Mouse (Mus musculus): ENCODE data around the gene Plscr3.

Gene Plscr3

DNA sequence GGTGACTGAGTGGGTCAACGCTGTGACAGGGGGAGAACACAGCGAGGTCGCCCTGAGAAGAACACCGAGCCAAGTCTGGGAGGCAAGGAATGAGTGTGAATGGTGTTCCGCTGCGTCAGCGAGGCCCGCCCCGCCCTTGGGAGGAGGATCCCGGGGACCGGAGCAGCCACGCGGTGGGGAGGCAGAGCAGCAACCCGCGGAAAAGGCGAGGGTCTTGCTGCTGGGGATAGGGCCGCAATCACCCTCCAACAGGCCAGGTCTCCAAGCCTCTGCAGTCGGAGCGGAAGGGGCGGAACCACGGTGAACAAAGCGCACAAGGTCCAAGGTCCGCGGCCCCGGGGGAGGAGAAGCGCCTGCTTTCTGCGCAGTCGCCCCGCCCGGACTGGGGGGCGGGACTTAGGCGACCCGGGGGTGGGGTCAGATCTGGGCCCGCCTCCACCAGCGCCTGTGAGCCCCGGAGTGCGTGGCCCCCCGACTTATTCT, at the start of gene Plscr3:
Gene Plscr3 (plus strand): TSS at position 179 of the 483 bp plus-strand sequence.
- peak; percentile 95 to 97 for DNase-seq

DNA sequence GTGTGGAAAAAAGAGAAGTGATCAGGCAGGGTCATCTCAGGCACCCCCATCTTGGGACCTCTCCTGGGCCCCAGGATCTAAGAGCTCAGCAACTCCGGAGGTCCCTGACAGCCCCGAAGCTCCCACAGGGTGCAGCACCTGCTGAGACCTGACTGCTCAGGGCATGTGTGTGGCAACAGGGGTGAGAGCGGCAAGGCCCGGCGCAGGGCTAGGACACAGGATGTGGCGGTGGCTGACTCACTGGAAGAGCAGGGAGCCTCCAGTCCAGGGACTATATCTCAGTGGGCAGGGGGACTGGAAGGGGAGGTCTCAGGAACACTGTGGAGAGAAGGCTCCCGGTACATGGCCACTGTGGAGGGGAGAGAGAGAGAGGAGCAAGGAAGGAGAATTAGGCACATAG, 48.3 kb upstream of the Plscr3 start:
- no peak for DNase-seq

DNA sequence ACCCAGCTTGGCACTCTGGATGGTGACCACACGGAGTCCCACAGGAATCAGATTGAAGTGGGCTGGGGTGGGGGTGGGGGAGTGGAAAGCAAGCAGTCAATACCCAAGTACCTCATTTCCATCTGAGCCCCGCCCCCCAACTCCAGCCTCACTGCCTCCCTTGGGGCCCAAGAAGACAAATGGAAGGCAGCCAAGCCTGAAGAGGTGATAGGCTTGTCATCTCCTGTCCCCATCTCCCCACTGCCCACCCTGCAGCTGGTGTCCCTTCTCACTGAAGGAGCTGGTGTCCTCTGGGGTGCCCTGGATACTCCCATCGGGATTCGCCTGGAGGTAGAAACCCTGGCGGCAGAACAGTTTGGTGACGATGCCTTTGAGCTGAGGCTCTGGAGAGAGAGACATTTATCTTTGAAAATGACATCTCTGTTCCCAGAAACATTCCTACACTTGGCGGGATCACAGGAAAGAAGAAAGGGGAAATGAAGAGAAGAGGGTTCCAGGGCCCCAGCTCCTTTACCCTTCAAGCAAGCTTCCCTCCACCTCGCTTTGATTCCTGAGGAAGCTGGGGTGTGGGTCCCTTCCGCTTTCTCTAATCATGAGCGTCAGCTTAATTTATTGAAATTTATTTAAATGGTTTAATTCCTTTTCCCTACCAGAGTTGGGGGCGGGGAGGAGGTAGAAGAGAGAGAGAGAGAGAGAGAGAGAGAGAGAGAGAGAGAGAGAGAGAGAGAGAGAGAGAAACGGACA, 46.6 kb upstream of the Plscr3 start:
- peak in 1 of 2 experiments; percentile 48 for DNase-seq

DNA sequence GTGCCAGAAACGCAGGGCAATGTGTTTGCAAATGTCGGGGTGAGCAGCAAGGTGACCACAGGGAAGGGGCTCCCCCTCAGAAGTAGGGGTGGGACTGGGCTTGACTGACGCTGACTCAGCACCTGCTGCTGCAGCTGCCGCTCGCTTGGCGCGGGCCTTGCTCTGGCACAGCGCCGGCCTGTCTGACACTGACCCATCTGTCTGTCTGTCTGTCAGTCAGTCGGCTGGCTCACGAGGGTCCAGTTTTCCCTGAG, 46.1 kb upstream of the Plscr3 start:
- DNase-seq, result peak; percentile 43 to 64

DNA sequence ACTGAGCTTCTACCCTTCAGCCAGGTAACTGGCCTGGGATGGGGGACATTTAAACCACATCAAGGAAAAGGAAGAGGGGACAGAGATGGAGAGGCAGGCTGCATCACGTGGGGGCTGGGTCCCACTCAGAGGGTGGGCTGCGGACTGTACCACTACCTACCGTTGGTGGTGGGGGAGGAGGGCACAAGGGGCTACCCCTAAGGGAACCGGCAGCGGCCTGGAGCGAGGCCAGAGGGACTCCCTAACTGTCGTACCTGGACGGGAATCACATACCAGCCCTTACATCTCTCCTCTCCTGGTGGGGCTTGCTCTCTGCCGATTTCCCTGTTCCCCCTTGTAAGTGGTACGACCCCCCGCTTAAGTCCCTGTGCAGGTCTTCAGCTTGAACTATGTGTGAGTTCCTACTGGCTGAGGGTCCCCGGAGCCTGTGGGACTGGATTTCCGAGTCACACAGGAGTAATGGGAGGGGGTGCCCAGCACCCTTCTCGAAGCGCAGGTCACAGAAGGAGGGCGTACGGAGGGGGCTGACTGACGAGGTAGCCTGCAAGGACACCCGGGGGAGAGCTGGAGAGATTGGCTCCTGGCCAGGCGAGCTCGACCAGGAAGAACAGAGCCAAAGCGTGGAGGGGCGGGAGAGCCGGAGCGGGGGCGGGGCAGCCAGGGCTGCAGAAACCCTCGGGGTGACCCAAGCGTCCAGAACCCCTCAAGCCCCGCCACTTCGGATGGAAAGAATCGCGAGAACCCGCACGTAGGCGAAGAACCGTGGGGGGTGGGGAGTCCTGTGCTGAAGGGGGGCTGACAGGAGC, 45.6 kb upstream of the Plscr3 start:
- peak; percentile 86 to 91 for DNase-seq

DNA sequence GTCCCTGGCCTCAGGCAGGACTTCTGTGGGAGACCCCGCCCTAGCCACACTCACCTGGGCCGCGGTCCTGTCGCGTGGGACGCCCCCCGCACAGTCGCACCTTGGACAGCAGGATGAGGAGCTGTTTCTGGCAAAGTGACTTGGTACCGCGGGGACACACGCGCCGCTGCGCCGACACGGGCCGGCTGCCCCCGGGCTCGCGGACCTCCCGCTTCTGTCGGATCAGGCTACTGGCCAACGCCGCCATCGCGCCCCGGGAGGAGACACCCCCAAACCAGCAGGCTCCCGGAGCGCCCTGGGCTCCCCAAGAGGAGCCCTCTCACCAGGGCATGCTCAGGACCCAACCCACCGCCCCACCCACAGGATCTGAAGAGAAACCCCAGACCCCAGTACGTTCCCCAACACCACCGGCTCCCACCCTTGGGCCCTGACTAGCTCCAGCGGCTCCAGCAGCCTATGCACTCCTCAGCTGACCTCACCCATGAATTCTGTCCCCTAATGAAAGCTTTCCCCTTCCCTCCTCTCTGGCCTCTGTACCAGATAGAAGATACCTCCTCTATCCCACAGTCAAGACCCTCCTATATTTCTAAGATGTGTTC, 44.7 kb upstream of the Plscr3 start, which contains the start of gene Fgf11:
Gene Fgf11 (minus strand): TSS at position 479 of the 599 bp plus-strand sequence.
- peak; percentile 28 to 52 for DNase-seq

DNA sequence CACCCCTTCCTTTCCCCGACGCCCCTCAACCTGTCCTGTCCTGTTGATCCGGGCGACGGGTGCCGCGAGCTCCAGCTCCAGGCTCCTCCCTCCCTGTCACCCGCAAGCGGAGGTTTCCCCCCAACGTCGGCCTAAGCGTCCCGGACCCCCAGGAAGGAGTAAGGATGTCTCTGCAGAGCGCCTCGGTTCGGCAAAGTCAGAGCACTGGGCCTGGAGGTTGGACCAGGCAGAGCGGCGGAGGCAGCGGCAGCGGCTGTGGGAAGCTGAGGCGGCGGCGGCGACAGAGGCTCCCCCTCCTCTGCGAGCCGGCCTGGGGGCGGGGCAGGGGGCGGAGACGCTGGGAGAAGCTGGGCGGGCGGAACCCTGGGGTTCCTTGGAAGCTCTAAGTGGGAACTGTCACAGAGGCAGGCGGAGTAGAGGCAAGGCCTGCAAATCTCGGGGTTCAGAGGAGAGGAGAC, 43.5 kb upstream of the Plscr3 start:
- peak; percentile 91 to 93 for DNase-seq

DNA sequence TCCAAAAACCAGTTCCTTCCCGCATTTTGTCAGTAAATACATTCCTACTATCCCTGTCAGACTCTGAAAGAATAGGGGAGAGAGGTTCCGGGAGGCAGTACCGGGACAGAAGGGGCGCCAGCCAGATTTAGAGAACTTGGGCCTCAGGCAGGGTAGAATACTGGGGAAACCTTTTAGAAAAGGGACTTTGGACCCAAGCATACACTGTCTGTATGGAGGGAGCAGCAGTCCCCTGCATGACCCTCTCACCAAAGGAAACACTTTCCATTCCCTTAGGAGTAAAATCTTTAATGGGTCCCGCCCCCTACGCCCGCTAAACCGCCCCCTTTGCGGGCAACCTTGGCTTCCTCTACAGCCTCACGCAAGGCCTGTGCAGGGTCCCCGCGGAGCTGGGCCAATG, 42.8 kb upstream of the Plscr3 start:
- DNase-seq, result no peak

DNA sequence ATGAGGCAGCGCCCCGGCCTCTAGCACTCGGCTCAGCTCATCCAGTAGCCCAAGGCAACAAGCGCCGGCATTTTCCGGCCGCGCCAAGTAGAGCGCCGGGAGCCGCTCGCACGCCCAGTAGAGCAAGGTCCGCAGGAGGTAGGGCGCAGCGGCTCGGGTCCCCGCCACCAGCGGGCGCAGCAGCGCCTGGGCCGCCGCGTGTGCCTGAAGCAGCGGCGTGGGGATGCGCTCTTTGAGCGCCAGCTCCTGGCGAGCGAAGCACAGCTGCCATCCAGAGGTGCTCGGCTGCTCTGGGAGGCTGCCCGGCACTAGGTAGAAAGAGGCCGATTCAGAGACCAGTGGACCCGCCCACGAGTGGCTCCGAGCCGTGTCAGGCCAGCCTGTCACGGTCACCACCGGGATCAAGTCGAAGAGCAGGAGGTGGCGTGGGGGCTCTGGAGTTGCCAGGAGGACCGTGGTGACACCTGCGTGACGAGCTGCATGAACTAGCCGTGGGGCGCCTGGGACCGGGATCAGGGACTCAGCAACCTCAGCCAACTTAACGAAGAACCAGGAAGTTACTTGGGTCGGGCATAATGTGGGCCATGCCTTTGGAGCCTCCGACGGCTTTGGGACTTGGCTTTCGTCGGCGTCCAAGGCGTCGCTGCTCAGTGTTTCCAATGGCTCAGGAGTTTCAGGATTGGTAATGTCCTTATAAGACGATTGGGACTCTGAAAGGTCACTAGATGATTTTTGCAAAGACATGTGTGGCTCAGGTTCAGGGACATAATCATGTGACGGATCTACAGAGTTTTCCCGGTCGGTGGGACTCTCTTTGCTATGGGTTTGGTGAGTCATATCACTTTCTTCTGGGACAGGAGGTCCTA, 42.2 kb upstream of the Plscr3 start:
- peak; percentile 83 to 90 for DNase-seq

DNA sequence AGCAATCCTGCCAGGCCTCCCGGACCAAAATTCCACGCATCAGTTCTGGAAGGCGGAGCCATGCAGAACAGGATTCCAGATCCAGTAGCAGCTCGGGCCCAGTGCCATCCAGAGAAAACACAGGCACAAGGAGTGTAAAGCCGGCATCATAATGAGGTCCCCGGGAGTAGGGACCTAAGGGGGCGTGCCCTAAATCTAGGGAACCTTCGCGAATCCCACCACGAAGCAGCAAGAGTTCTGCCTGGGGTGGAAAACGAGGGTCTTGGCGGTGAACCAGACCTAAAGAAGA, 41.6 kb upstream of the Plscr3 start:
- DNase-seq, result peak; percentile 37 to 60

DNA sequence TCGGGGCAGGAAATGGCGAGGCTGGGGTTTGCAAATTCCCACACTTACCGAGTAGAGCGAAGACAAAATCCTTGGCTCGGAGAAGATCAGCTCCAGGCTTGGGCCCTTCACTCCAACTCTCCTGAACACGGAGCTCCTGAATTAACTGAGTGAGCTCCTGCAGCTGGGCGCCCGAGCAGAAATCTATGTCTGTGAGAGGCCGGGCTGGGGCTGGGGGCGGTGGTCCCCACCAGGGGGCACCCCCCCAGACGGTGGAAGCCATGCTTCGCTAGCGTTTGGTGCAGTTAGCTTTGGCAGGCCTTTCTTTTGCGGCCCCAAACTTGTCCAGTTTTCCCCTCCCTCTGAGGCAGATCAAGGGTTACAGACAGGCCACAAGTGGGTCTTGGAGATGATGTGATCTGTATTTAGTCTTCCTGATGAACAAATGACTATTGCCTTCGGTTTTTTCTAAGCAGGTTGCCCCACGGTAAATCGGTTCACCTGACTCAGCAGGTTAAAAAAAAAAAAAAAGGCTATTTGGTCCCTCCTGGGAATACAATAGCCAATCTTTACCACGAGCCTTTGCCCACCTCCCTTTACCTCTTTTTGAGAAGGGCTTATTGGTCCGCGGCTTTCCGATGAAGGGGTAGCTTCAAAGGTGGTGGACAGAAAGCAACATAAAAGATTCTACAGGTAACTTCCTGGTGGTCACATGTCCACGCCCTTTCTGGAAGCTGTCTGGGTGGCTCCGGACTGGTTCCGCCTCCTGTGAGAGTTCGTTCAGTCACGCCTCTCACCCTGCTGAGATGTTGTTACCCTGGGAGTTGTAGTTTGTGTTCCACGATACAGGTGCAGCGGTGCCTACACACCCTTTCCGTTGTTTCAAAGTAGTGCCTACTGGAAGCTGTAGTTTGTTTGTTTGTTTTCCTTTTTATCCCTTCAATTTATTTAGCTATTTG, 40.9 kb upstream of the Plscr3 start, which contains the start of gene Tmem102:
Gene Tmem102 (minus strand): TSS at position 653 of the 938 bp plus-strand sequence.
- peak; percentile 65 to 77 for DNase-seq

DNA sequence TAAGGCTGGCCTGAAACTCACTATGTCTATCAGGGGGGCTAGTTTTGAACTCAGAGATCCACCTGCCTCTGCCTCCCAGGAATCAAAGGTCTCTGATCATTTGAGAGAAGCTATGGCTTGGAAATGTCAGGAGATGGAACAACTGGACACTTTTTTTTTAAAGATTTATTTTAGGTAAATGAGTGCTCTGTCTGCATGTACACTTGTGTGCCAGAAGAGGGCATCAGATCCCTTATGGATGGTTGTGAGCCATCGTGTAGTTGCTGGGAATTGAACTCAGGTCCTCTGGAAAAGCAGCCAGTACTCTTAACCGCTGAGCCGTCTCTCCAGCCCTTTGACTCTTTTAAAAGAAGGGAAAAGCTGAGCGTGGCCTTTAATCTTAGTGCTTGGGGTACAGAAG, 39.8 kb upstream of the Plscr3 start:
- DNase-seq, result no peak

DNA sequence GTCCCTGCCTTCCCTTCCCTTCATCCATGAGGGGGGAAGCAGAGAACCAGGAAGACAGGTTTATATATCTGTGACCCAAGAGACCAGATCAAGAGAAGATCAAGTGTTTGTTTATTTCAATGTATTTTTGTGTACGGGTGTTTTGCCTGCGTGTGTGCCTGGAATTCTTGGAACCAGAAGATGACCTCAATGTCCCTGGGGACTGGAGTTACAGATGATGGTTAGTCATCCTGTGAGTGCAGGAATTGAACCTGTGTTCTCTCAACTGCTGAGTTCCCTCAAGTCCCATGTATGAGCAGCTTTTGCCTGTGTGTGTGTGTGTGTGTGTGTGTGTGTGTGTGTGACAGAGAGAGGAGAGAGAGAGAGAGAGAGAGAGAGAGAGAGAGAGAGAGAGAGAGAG, 38.5 kb upstream of the Plscr3 start:
- no peak for DNase-seq

DNA sequence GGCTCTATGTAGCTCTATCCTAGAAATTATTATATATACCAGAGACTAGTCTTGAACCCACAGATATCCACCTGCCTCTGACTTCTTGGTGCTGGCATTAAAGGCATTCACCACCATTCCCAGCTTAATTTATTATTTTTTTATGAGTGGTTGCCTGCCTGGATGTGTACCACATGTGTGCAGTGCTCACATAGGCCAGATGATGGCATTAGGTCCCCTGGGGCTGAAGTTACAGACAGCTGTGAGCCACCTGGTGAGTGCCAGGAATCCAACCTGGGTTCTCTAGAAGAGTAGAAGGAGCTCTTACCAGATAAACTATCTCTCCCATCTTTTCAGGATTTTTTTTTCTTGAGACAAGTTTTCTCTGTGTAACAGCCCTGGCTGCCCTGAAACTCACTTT, 35.9 kb upstream of the Plscr3 start:
- no peak for DNase-seq

DNA sequence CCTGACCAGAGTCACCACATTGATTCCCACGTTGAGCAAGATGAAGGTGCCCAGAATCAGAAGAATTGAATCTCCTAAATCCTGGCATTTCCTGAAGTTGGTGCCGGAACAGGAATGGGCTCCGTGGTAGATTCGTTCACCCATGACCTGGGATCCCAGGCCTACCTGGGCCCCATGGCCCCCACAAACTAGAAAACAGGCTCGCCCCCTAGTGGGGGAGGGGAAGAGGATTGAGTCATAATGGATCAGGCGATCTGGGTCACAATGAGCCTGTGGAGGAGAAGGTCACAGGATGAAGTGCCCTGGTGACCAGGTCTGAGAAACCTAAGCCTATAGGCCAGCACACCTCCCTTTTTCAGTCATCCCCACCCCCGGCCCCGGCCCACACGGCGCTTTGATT, 31.0 kb upstream of the Plscr3 start, which contains the start of gene Gm39566:
Gene Gm39566 (minus strand): TSS at position 144 of the 400 bp plus-strand sequence.
- DNase-seq, result no peak

DNA sequence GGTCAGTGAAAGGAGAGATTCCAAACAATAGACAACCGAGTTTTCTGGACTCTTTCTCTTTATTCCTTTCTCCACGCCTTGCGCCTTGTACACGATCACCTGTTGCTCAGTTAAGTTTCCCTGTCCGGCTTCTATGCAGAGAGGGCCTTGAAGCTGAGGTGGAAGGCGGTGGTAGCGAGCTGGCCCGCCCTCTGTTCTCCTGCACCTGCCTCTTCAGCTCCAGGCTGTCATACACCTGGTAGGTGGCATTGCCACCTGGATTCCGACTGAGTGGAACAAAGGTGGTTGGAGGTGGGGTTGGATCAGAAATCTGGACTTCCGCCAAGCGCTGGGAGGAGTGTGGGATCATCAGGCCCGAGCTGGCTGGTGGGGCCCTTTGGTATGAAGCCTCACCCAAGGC, 29.7 kb upstream of the Plscr3 start:
- DNase-seq, result no peak

DNA sequence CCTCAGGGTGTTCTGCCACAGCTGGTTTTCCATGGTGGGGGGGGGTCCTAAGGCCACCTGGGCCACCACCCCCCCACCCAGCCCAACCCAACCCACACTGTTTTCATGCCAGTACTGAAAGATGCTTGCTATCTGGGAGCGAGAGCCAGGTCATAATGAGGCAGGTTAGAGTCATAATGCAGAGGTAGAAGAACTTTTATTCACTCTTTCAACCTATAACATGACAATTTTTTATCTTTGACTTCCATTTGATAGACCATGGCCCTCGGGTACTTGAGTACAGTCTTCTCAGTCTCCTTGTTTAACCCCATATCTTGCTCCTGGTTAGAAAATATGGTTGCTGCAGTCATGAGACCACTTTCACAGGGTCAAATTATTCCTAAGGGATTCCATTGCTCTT, 27.8 kb upstream of the Plscr3 start, which contains the start of gene Spem2:
Gene Spem2 (minus strand): TSS at position 101 of the 400 bp plus-strand sequence.
- no peak for DNase-seq

DNA sequence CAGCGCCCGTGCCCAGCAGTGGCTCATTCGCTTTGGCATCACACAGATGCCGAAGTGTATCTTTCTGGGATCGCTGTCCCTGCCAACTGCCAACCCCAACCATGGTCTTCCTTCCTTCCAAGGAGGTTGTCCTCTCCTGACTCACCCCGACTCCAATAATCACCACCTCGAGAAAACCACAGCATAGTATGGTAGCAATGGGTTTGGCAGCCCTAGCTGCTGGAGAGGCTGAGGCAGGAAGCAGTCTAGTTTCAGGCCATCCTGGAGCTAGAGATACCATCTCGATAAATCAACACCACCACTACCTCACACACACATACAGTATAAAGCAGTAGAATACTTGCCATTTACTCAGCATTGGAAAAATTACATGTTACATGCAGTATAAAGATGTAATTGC, 27.3 kb upstream of the Plscr3 start:
- no peak for DNase-seq

DNA sequence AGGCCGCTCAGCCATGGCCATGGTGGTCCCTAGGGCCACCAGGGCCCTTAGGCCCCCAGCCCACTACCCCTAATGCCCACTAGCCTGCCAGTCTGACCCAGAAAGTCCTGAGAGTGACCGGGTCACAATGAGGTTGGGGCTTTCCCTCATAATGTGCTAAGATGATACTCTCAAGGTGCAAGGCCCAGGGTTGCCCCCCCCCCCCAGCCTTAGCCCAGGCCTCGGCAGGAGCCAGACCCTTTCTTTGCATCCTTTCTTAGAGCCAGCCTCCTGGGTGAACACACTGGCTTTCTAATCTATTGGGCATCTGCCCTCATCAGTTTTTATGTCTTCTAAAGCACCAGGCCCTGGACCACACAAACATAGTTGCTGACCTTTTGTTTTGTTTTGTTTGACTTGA, 24.1 kb upstream of the Plscr3 start, which contains the start of gene Spem1:
Gene Spem1 (minus strand): TSS at position 101 of the 400 bp plus-strand sequence.
- no peak for DNase-seq

DNA sequence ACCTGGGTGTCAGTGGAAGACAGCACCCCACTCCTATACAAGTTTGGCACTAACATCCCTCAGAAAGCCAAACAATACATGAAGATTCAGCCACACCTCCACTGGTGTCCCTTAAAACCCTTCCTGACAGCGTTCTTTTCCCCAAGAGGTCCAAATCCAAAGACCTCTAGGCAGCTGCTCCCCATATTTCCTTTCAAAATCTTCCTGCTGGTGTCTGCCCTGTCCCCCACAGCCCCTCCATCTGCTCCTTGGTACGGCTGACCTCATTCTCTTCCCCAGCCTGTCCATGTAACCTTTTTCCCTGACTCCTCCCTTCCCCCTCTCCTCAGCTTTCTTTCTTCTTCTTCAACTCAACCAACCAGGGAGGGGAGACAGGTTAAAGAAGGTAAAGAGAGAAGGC, 22.7 kb upstream of the Plscr3 start:
- no peak for DNase-seq

DNA sequence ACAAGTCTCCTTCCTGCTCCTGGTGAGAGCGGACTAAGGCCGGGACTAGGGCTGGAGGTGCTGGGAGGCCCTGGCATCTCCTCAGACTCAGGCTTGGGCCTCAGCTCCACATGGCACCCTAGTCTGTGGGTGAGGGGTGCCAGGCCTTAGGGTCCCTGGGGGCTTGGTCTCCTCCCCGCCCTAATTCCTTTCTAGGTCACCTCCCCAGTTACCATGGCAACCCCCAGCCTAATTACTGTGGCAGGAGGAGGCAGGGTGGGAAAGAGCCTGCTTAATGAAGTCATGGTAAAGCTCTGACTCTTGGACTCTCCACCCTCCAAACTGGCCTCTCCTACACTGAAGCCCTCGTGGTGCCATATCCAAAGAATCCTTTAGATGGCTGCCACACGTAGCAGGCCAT, 17.3 kb upstream of the Plscr3 start:
- DNase-seq, result peak in 1 of 2 experiments; percentile 35
